Mouse (Mus musculus): ENCODE measurements around the gene Mdm4. TPM values are rescaled to one million over a fixed set of nuclear protein-coding genes. Genes with fewer than 3 reads are reported as not detected.

Gene Mdm4
- polyA plus RNA-seq, 2 experiments: 45.6 to 132 TPM

- Histone ChIP-seq H3K27ac (replicated peaks; ENCODE audit: low read depth, low read length) (no peak overlapping the region), H3K4me3 (replicated peaks; ENCODE audit: low read length) (no peak overlapping the region), H3K9me3 (ENCODE audit: control insufficient read depth, low read length) (no peaks in the 10 kb centered on the region), H3K36me3 (ENCODE audit: control insufficient read depth, insufficient read depth, low read length) (no peaks in the 10 kb centered on the region), H3K27me3 (ENCODE audit: control insufficient read depth, insufficient read depth, low read length) (no peaks in the 10 kb centered on the region), H3K4me2 (replicated peaks; ENCODE audit: low read depth, low read length, severe bottlenecking) (no peak overlapping the region), H3K9ac (ENCODE audit: low read depth, low read length, severe bottlenecking) (no peak overlapping the region), H3K4me1 (ENCODE audit: control insufficient read depth, insufficient read depth, low read length) (no peaks in the 10 kb centered on the region)
- ATAC-seq (ENCODE audit: low FRiP score, low read depth): no peak
- TF ChIP-seq POLR2A (IDR thresholded peaks at IDR 0.05; ENCODE audit: borderline replicate concordance, extremely low read depth, insufficient read depth, insufficient read length): no peak
- DNase-seq (ENCODE audit: low spot score): no peak
- WGBS: 90% methylated on average over 2 of the region's 2 CpGs
These were observed 97.9 kb downstream of the Mdm4 start for GRCm38 (mm10) chr1:132932421-132932820.

DNA sequence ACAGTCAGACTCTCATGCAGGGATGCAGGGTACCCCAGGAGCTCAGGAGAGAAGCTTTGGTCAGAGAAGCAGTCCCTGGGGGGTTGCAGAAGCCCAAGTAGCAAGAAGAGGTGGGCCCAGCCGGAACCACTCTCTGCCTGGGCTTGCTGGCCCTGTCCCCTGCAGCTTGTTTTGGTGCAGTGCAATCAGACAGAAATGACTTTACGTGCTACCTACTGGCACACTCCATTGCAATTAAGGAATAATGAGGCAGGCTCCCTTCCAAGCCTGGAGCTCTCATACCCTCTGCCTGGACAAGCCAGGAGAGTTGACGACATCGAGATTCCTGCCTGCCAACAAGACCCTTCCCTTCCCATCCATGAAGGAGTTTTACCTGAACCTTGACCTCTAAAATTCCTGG is 100.1 kb downstream of the Mdm4 start:
- H3K27me3 ChIP-seq (ENCODE audit: control insufficient read depth, insufficient read depth, low read length): no peaks in the 10 kb centered on the region
- H3K36me3 ChIP-seq (ENCODE audit: control insufficient read depth, insufficient read depth, low read length): no peaks in the 10 kb centered on the region
- 44% methylated on average over 4 of the region's 4 CpGs for WGBS
- H3K9me3 ChIP-seq (ENCODE audit: control insufficient read depth, low read length): no peaks in the 10 kb centered on the region
- ATAC-seq (ENCODE audit: low FRiP score, low read depth): no peak
- no peak overlapping the region for H3K4me2 ChIP-seq (replicated peaks; ENCODE audit: low read depth, low read length, severe bottlenecking)
- no peak for DNase-seq (ENCODE audit: low spot score)
- TF ChIP-seq POLR2A (IDR thresholded peaks at IDR 0.05; ENCODE audit: borderline replicate concordance, extremely low read depth, insufficient read depth, insufficient read length): no peak
- H3K27ac ChIP-seq (replicated peaks; ENCODE audit: low read depth, low read length): no peak overlapping the region
- H3K4me1 ChIP-seq (ENCODE audit: control insufficient read depth, insufficient read depth, low read length): no peaks in the 10 kb centered on the region
- no peak overlapping the region for H3K9ac ChIP-seq (ENCODE audit: low read depth, low read length, severe bottlenecking)
- no peak overlapping the region for H3K4me3 ChIP-seq (replicated peaks; ENCODE audit: low read length)

DNA sequence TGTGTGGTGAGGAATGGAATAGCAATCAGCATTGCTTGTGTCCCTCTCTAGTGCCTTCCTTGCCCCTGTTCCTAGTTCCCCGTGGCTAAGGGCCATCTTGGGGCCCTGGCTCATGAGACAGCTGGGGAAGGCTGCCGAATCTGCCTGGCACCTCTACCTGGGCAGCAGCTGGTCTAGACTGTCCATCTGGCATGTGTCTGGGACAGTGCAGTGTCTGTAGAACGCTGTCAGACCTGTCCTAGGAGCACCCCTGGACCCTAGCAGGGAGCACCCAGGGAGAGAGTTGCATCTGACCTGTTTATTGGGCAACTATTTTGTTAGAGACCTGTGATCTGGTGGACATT is 101.5 kb downstream of the Mdm4 start:
- Histone ChIP-seq H3K36me3 (ENCODE audit: control insufficient read depth, insufficient read depth, low read length) (no peaks in the 10 kb centered on the region), H3K4me2 (replicated peaks; ENCODE audit: low read depth, low read length, severe bottlenecking) (no peak overlapping the region), H3K27ac (replicated peaks; ENCODE audit: low read depth, low read length) (no peak overlapping the region), H3K4me3 (replicated peaks; ENCODE audit: low read length) (no peak overlapping the region), H3K9ac (ENCODE audit: low read depth, low read length, severe bottlenecking) (no peak overlapping the region), H3K9me3 (ENCODE audit: control insufficient read depth, low read length) (no peaks in the 10 kb centered on the region), H3K27me3 (ENCODE audit: control insufficient read depth, insufficient read depth, low read length) (no peaks in the 10 kb centered on the region), H3K4me1 (ENCODE audit: control insufficient read depth, insufficient read depth, low read length) (no peaks in the 10 kb centered on the region)
- no peak for TF ChIP-seq POLR2A (IDR thresholded peaks at IDR 0.05; ENCODE audit: borderline replicate concordance, extremely low read depth, insufficient read depth, insufficient read length)
- DNase-seq (ENCODE audit: low spot score) (no peak), ATAC-seq (ENCODE audit: low FRiP score, low read depth) (no peak)
- WGBS: 50% methylated on average over 3 of the region's 3 CpGs

GRCm38 (mm10) chr1:132928032-132928906 is 102.1 kb downstream of the Mdm4 start:
- H3K9ac ChIP-seq (ENCODE audit: low read depth, low read length, severe bottlenecking): no peak overlapping the region
- WGBS: 39% methylated on average over 19 of the region's 19 CpGs
- no peak overlapping the region for H3K27ac ChIP-seq (replicated peaks; ENCODE audit: low read depth, low read length)
- DNase-seq (ENCODE audit: low spot score) (no peak), ATAC-seq (ENCODE audit: low FRiP score, low read depth) (no peak)
- no peak overlapping the region for H3K4me2 ChIP-seq (replicated peaks; ENCODE audit: low read depth, low read length, severe bottlenecking)
- TF ChIP-seq POLR2A (IDR thresholded peaks at IDR 0.05; ENCODE audit: borderline replicate concordance, extremely low read depth, insufficient read depth, insufficient read length): no peak
- H3K4me3 ChIP-seq (replicated peaks; ENCODE audit: low read length): no peak overlapping the region
- no peaks in the 10 kb centered on the region for H3K9me3 ChIP-seq (ENCODE audit: control insufficient read depth, low read length)
- no peaks in the 10 kb centered on the region for H3K36me3 ChIP-seq (ENCODE audit: control insufficient read depth, insufficient read depth, low read length)
- no peaks in the 10 kb centered on the region for H3K4me1 ChIP-seq (ENCODE audit: control insufficient read depth, insufficient read depth, low read length)
- no peaks in the 10 kb centered on the region for H3K27me3 ChIP-seq (ENCODE audit: control insufficient read depth, insufficient read depth, low read length)

DNA sequence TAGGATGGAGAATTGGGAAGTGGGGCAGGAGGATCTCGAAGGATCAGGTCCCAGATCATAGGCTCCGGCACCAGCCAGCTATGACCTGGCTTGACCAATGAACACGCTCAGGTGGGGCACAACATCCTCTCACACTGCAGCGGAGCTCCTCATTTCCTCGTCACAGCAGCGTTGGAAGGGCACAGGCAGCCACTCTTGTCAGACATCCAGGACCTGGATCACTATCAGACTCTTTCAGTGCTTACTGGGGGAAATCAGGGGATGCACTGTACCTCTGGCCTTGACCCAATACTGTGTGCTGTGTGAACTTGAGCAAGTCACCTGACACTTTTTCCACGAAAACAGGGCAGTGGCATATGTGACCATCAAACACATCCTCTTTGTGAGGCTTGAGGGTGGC is 105.1 kb downstream of the Mdm4 start:
- no peaks in the 10 kb centered on the region for H3K9me3 ChIP-seq (ENCODE audit: control insufficient read depth, low read length)
- no peak for TF ChIP-seq POLR2A (IDR thresholded peaks at IDR 0.05; ENCODE audit: borderline replicate concordance, extremely low read depth, insufficient read depth, insufficient read length)
- WGBS: 84% methylated on average over 7 of the region's 7 CpGs
- H3K27ac ChIP-seq (replicated peaks; ENCODE audit: low read depth, low read length): no peak overlapping the region
- peaks cover 3% of the 10 kb centered on the region; the same call in 1 of the 2 replicates for H3K4me1 ChIP-seq (ENCODE audit: control insufficient read depth, insufficient read depth, low read length)
- H3K27me3 ChIP-seq (ENCODE audit: control insufficient read depth, insufficient read depth, low read length): no peaks in the 10 kb centered on the region
- H3K36me3 ChIP-seq (ENCODE audit: control insufficient read depth, insufficient read depth, low read length): no peaks in the 10 kb centered on the region
- no peak overlapping the region for H3K4me2 ChIP-seq (replicated peaks; ENCODE audit: low read depth, low read length, severe bottlenecking)
- H3K9ac ChIP-seq (ENCODE audit: low read depth, low read length, severe bottlenecking): no peak overlapping the region
- H3K4me3 ChIP-seq (replicated peaks; ENCODE audit: low read length): no peak overlapping the region
- DNase-seq (ENCODE audit: low spot score) (no peak), ATAC-seq (ENCODE audit: low FRiP score, low read depth) (no peak)
